Mouse (Mus musculus) CH12.LX (cell line): ENCODE measurements around the gene Eif1. TPM values are rescaled to one million over a fixed set of nuclear protein-coding genes. Genes with fewer than 3 reads are reported as not detected.

Source experiments
- DNase-seq: peaks from one replicate; pipeline ENCODE4 v3.0.0-alpha.2; 2013; ENCODE audit errors: extremely low read depth
- H3K27ac ChIP-seq: 2 replicates; pipeline ENCODE4 v1.5.1; 2012; ENCODE audit warnings: low read depth, mild to moderate bottlenecking, control low read depth, moderate library complexity; ENCODE audit not compliant: insufficient read depth
- H3K27me3 ChIP-seq: replicated peaks from 2 replicates; pipeline ENCODE3; 2012; ENCODE audit warnings: inconsistent platforms
- H3K36me3 ChIP-seq, 2 experiments: replicated peaks in 1 of 2; 2 replicates each; pipeline versions ENCODE3 to v1.6.1; 2012; ENCODE audit warnings: inconsistent platforms in 1 of 2, low read length in 1 of 2, mild to moderate bottlenecking in 1 of 2, mixed read lengths in 1 of 2, moderate library complexity in 1 of 2; ENCODE audit not compliant: control insufficient read depth in 1 of 2, insufficient read depth in 1 of 2
- H3K4me1 ChIP-seq, 2 experiments: 2 replicates each; pipeline ENCODE4 v1.6.1; 2012; ENCODE audit warnings: inconsistent platforms in 1 of 2, moderate library complexity in 1 of 2; ENCODE audit not compliant: insufficient read depth in 2 of 2, control insufficient read depth in 1 of 2
- H3K4me2 ChIP-seq: 2 replicates; pipeline ENCODE4 v1.6.1; 2012; ENCODE audit warnings: low read depth, mild to moderate bottlenecking, control low read depth; ENCODE audit not compliant: poor library complexity, insufficient read depth, severe bottlenecking
- H3K4me3 ChIP-seq, 3 experiments: fragments of 150-350 bp in 1 of 3; sonication (generic) in 1 of 3; replicated peaks in 1 of 3; 2 replicates each; pipeline versions ENCODE3 to v1.5.1; 2011 to 2012; ENCODE audit warnings: low read depth in 2 of 3, low read length in 2 of 3, mild to moderate bottlenecking in 2 of 3, moderate library complexity in 2 of 3, control low read depth in 1 of 3, improper control_type of control experiment in 1 of 3, inconsistent platforms in 1 of 3, mixed read lengths in 1 of 3; ENCODE audit not compliant: poor library complexity in 1 of 3
- H3K79me2 ChIP-seq: replicated peaks from 2 replicates; pipeline ENCODE4 v1.6.1; 2012; ENCODE audit warnings: mild to moderate bottlenecking, moderate library complexity; ENCODE audit not compliant: control insufficient read depth, poor library complexity, insufficient read depth, severe bottlenecking; ENCODE audit errors: extremely low read depth
- H3K9ac ChIP-seq: 2 replicates; pipeline ENCODE4 v1.6.1; 2012; ENCODE audit warnings: low read depth, mild to moderate bottlenecking, control low read depth, moderate library complexity; ENCODE audit not compliant: insufficient read depth
- H3K9me3 ChIP-seq: replicated peaks from 2 replicates; pipeline ENCODE3; 2012; ENCODE audit warnings: low read length, inconsistent platforms, mixed read lengths
- CHD1 ChIP-seq: IDR thresholded peaks from 2 replicates; pipeline ENCODE4 v1.6.1; 2012; ENCODE audit warnings: low read depth, low read length, improper control_type of control experiment, inconsistent platforms
- CHD2 ChIP-seq: IDR thresholded peaks from 2 replicates; pipeline ENCODE4 v1.6.1; 2011; ENCODE audit warnings: low read length, improper control_type of control experiment
- E2F4 ChIP-seq: IDR thresholded peaks from 2 replicates; pipeline ENCODE4 v1.6.1; 2011; ENCODE audit warnings: low read depth, low read length, improper control_type of control experiment; ENCODE audit not compliant: insufficient replicate concordance
- ELF1 ChIP-seq: IDR thresholded peaks from 2 replicates; pipeline ENCODE4 v1.6.1; 2014; ENCODE audit warnings: low read depth, mild to moderate bottlenecking, inconsistent platforms, low read length, improper control_type of control experiment
- ETS1 ChIP-seq: conservative IDR thresholded peaks from 2 replicates; pipeline ENCODE4 v1.6.1; 2012; ENCODE audit warnings: low read depth, mild to moderate bottlenecking, inconsistent platforms, low read length, improper control_type of control experiment, moderate library complexity
- GABPA ChIP-seq: IDR thresholded peaks from 2 replicates; pipeline ENCODE4 v1.6.1; 2012; ENCODE audit warnings: low read depth, low read length, improper control_type of control experiment, inconsistent platforms; ENCODE audit not compliant: insufficient replicate concordance
- HCFC1 ChIP-seq: IDR thresholded peaks from 2 replicates; pipeline ENCODE4 v1.6.1; 2012; ENCODE audit warnings: low read depth, mild to moderate bottlenecking, inconsistent platforms, low read length, improper control_type of control experiment
- IRF4 ChIP-seq: IDR thresholded peaks from 2 replicates; pipeline ENCODE4 v1.6.1; 2014; ENCODE audit warnings: low read depth, mild to moderate bottlenecking, inconsistent platforms, low read length, improper control_type of control experiment
- JUN ChIP-seq: IDR thresholded peaks from 2 replicates; pipeline ENCODE4 v1.6.1; 2011; ENCODE audit warnings: low read depth, mild to moderate bottlenecking, low read length, improper control_type of control experiment, moderate library complexity; ENCODE audit not compliant: insufficient read depth
- KAT2A ChIP-seq: IDR thresholded peaks from 2 replicates; pipeline ENCODE4 v1.6.1; 2012; ENCODE audit warnings: low read length, improper control_type of control experiment, inconsistent platforms; ENCODE audit not compliant: insufficient replicate concordance
- MAFK ChIP-seq: IDR thresholded peaks from 2 replicates; pipeline ENCODE4 v1.6.1; 2011; ENCODE audit warnings: low read length, improper control_type of control experiment; ENCODE audit not compliant: insufficient replicate concordance
- MAZ ChIP-seq: IDR thresholded peaks from 2 replicates; pipeline ENCODE4 v1.6.1; 2012; ENCODE audit warnings: low read depth, mild to moderate bottlenecking, inconsistent platforms, low read length, improper control_type of control experiment, moderate library complexity
- MXI1 ChIP-seq: IDR thresholded peaks from 2 replicates; pipeline ENCODE4 v1.6.1; 2011; ENCODE audit warnings: mild to moderate bottlenecking, low read depth, low read length, improper control_type of control experiment
- NELFE ChIP-seq: IDR thresholded peaks from 2 replicates; pipeline ENCODE4 v1.6.1; 2011; ENCODE audit warnings: low read depth, low read length, improper control_type of control experiment
- PAX5 ChIP-seq: IDR thresholded peaks from 2 replicates; pipeline ENCODE4 v1.6.1; 2012; ENCODE audit warnings: low read length, inconsistent platforms, mixed read lengths
- POLR2AphosphoS2 ChIP-seq: IDR thresholded peaks from 2 replicates; pipeline ENCODE4 v1.6.1; 2011; ENCODE audit warnings: low read depth, low read length, improper control_type of control experiment
- RAD21 ChIP-seq: IDR thresholded peaks from 2 replicates; pipeline ENCODE4 v1.6.1; 2011; ENCODE audit warnings: low read depth, mild to moderate bottlenecking, low read length, improper control_type of control experiment, moderate library complexity
- RCOR1 ChIP-seq: conservative IDR thresholded peaks from 2 replicates; pipeline ENCODE4 v1.6.1; 2012; ENCODE audit warnings: low read depth, mild to moderate bottlenecking, inconsistent platforms, low read length, improper control_type of control experiment
- SIN3A ChIP-seq: IDR thresholded peaks from 2 replicates; pipeline ENCODE4 v1.6.1; 2012; ENCODE audit warnings: low read length, improper control_type of control experiment, inconsistent platforms
- SMC3 ChIP-seq: IDR thresholded peaks from 2 replicates; pipeline ENCODE4 v1.6.1; 2011; ENCODE audit warnings: low read depth, low read length, improper control_type of control experiment
- TCF12 ChIP-seq: IDR thresholded peaks from 2 replicates; pipeline ENCODE4 v1.6.1; 2014; ENCODE audit warnings: low read depth, mild to moderate bottlenecking, inconsistent platforms, low read length, improper control_type of control experiment
- USF1 ChIP-seq: IDR thresholded peaks from 2 replicates; pipeline ENCODE4 v1.6.1; 2014; ENCODE audit warnings: low read depth, mild to moderate bottlenecking, inconsistent platforms, low read length, improper control_type of control experiment
- USF2 ChIP-seq: conservative IDR thresholded peaks from 2 replicates; pipeline ENCODE4 v1.6.1; 2011; ENCODE audit warnings: low read depth, low read length, improper control_type of control experiment
- ZC3H11A ChIP-seq: IDR thresholded peaks from 2 replicates; pipeline ENCODE4 v1.6.1; 2012; ENCODE audit warnings: low read depth, mild to moderate bottlenecking, inconsistent platforms, low read length, improper control_type of control experiment
- dilution Hi-C: fragments of 300-500 bp; cut with MboI; formaldehyde crosslinking; loops from 2 replicates; pipeline ENCODE4 v1.14.3; 2020; ENCODE audit warnings: low sequenced_read_pairs; ENCODE audit not compliant: extremely low pct_unique_long_range_greater_than_20kb, extremely low pct_ligation_motif_present
- in situ Hi-C: fragments of 300-500 bp; cut with MboI; formaldehyde crosslinking; loops from 3 replicates; pipeline ENCODE4 v1.14.3; 2019; ENCODE audit warnings: low sequenced_read_pairs, low pct_ligation_motif_present, low pct_unique_long_range_greater_than_20kb, mixed read lengths
- polyA plus RNA-seq: library from polyadenylated mRNA; unstranded; fragments of >175 nt; gene quantifications from 2 replicates; pipeline ENCODE4 v1.2.1, GENCODE M21; 2012; ENCODE audit warnings: low read depth; ENCODE audit not compliant: insufficient read length
- total RNA-seq, 2 experiments: library from RNA; depleted of rRNA; stranded (reverse); fragments of 300-350 nt in 1 of 2; fragments of >200 nt in 1 of 2; gene quantifications; 2 replicates each; pipeline ENCODE4 v1.2.3; 2012 to 2014

Eif1 gene
- total and polyA plus RNA-seq, 3 experiments = 249 to 989 (median 406) TPM

- no peaks in the 10 kb centered on the region for H3K79me2 ChIP-seq
- H3K4me1 ChIP-seq = peaks cover 0 to 4% of the 10 kb centered on the region in 2 experiments; a peak in 2 of 4 replicates
- DNase-seq = no peak
- no peak overlapping the region for H3K9ac ChIP-seq
- in situ Hi-C loops (loop anchor here (5.0 to 25.0 kb wide), 3 partner anchors 83 to 898 kb away; partner anchors contain the start of genes Gm14180 and Krt10), dilution Hi-C loops (no loop called here)
- peaks cover 89% of the 10 kb centered on the region for H3K27me3 ChIP-seq
- no peak overlapping the region for H3K4me2 ChIP-seq
- TF ChIP-seq CHD1 (no peak), RAD21 (no peak), POLR2AphosphoS2 (no peak), TCF12 (no peak), KAT2A (no peak), MAFK (no peak), ZC3H11A (no peak), ELF1 (no peak), CHD2 (no peak), SIN3A (no peak), USF2 (no peak), USF1 (no peak), PAX5 (no peak), NELFE (no peak), RCOR1 (no peak), MXI1 (no peak), GABPA (no peak), IRF4 (no peak)
- TF ChIP-seq, all 38 proteins: peak for 0
- no peak overlapping the region for H3K4me3 ChIP-seq
- no peaks in the 10 kb centered on the region for H3K9me3 ChIP-seq
- H3K36me3 ChIP-seq = no peaks in the 10 kb centered on the region
- no peak overlapping the region for H3K27ac ChIP-seq
Measured at GRCm38 (mm10) chr11:100284988-100285387, 34.7 kb upstream of the Eif1 start.

DNA sequence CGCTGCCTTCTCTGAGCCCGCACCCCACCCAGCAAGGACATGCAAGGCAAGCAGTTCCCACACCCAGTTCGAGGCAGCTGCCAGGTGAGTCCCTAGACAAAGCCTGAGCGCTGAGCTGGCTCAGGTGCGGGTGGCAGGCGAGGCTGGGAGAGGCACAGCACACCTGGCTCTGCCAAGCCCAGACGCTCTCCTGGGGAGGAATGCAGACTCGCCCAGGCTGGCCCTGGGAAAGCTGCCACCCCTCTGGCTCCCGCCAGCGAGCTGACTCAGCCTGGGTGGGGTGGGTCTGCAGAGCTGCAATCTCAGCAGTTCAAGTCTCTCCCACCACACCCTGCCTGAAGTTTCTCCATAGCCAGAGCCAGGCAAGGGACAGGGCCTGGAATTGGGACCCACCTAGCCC is 32.7 kb upstream of the Eif1 start:
- TF ChIP-seq JUN = no peak
- TF ChIP-seq MAZ = no peak
- no peak for TF ChIP-seq ZC3H11A
- TF ChIP-seq E2F4 = no peak
- no peak for TF ChIP-seq SMC3
- no peak for TF ChIP-seq NELFE
- no peak for TF ChIP-seq ETS1
- no peak for TF ChIP-seq POLR2AphosphoS2
- TF ChIP-seq HCFC1 = no peak
- no peak for TF ChIP-seq GABPA
- TF ChIP-seq ELF1 = no peak
- dilution Hi-C loops = no loop called here

More for the DNA sequence above, 32.7 kb upstream of the Eif1 start:
- Histone ChIP-seq H3K9ac (no peak overlapping the region), H3K36me3 (no peaks in the 10 kb centered on the region), H3K27ac (no peak overlapping the region), H3K9me3 (no peaks in the 10 kb centered on the region), H3K4me2 (no peak overlapping the region), H3K79me2 (no peaks in the 10 kb centered on the region), H3K27me3 (peaks cover 89% of the 10 kb centered on the region), H3K4me1 (peaks cover 8 to 13% of the 10 kb centered on the region in 2 experiments), H3K4me3 (no peak overlapping the region)
- DNase-seq = no peak
- in situ Hi-C loops = loop anchor here (5.0 to 25.0 kb wide), 3 partner anchors 85 to 900 kb away; partner anchors contain the start of genes Gm14180 and Krt10
